Comparison of ENCODE assay signal across 10 mouse cellular contexts in the genomic region with DNA sequence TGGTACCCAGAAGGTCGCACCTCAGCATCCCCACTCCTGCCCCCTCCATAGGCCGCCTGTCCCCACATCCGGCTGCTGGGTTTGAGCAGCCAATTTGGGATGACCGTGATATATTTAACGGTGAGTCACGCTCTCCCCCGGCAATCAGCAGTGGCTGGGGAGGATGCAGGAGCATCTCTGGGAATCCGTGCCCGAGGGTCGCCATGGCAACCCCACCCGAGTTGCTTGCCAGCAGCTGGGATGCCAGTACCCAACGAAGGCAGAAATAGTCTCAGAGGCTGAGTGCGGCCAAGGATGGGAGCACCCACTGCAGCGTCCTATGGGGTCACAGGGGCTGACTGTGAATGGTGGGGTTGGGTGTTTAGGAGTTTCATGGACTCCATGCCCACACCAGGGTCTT. TPM values are rescaled to one million over a fixed set of nuclear protein-coding genes. Genes with fewer than 3 reads are reported as not detected.
DNase-seq lines count a peak whose midpoint lies in the region; ATAC-seq and TF ChIP-seq lines count a peak whose summit lies in the region.
"Had no signal": no experiment of that assay in that cellular context is flagged by ENCODE, and none has a peak within 500 bp of the region (broad histone marks: within the 10 kb centered on the region; RNA-seq: fewer than 3 reads in every experiment).

No protein-coding gene starts in this region.

- no peak overlapping the region for H3K4me2 ChIP-seq in kidney, embryonic 14.5 days (replicated peaks; ENCODE audit: low read depth, low read length)

- peak; percentile 29 for DNase-seq in adrenal gland, postnatal 14 days
- no peak for DNase-seq in adrenal gland, adult 2 months
- peak; percentile 21 for DNase-seq in hindbrain, embryonic 10.5 days (ENCODE audit: low spot score)
- DNase-seq in left cerebral cortex, adult 2 months (ENCODE audit: extremely low spot score in 1 of 2, low spot score in 2 of 2), result peak; percentile 89 to 90
- peak; percentile 61 for DNase-seq in retina, postnatal 1 day
- no peak for DNase-seq in lung, postnatal 25 days (ENCODE audit: low spot score)
- no peak for DNase-seq in spleen, adult 12 weeks (ENCODE audit: low spot score)
- DNase-seq: liver had no signal

- no peaks in the 10 kb centered on the region for H3K36me3 ChIP-seq in hindbrain, embryonic 10.5 days
- no peaks in the 10 kb centered on the region for H3K36me3 ChIP-seq in kidney, embryonic 14.5 days (ENCODE audit: control insufficient read depth, insufficient read depth, low read length)

- H3K27ac ChIP-seq in hindbrain, embryonic 10.5 days, result no peak overlapping the region
- H3K27ac ChIP-seq in left cerebral cortex, adult 2 months, result peak overlapping the region; percentile 93
- H3K27ac ChIP-seq in kidney, embryonic 14.5 days (ENCODE audit: low read depth, low read length), result no peak overlapping the region

- no peaks in the 10 kb centered on the region; the same call in 1 of the 2 replicates for H3K27me3 ChIP-seq in hindbrain, embryonic 10.5 days (ENCODE audit: insufficient read depth, poor library complexity, severe bottlenecking)
- H3K27me3 ChIP-seq in kidney, embryonic 14.5 days (ENCODE audit: control insufficient read depth, insufficient read depth, low read length), result no peaks in the 10 kb centered on the region

- 58% methylated on average over 14 of the region's 14 CpGs for WGBS in hindbrain, embryonic 10.5 days
- WGBS in kidney, embryonic 14.5 days, result 73% methylated on average over 14 of the region's 14 CpGs

- H3K4me3 ChIP-seq in hindbrain, embryonic 10.5 days, result no peak overlapping the region
- H3K4me3 ChIP-seq in left cerebral cortex, adult 2 months, result no peak overlapping the region
- no peak overlapping the region for H3K4me3 ChIP-seq in kidney, embryonic 14.5 days (ENCODE audit: low read length)
- H3K4me3 ChIP-seq: myocyte had no signal

- ATAC-seq in kidney, embryonic 14.5 days (ENCODE audit: low FRiP score, low TSS enrichment), result no peak

- H3K4me1 ChIP-seq in hindbrain, embryonic 10.5 days (replicated peaks), result peaks cover 16% of the 10 kb centered on the region
- peaks cover 4% of the 10 kb centered on the region; the same call in 1 of the 2 replicates for H3K4me1 ChIP-seq in kidney, embryonic 14.5 days (ENCODE audit: control insufficient read depth, insufficient read depth, low read length)

- no peaks in the 10 kb centered on the region for H3K9me3 ChIP-seq in hindbrain, embryonic 10.5 days
- no peaks in the 10 kb centered on the region for H3K9me3 ChIP-seq in kidney, embryonic 14.5 days (ENCODE audit: control insufficient read depth, low read length)

- no peak overlapping the region for H3K9ac ChIP-seq in kidney, embryonic 14.5 days (ENCODE audit: low read depth, low read length)

- no peak for TF ChIP-seq CTCF in left cerebral cortex, adult 2 months (IDR thresholded peaks at IDR 0.05)

- intact Hi-C loops in left cerebral cortex, adult 2 months (cut with DNase I), result loop anchor here (5.0 kb wide), 1 partner anchor 50 kb away; no protein-coding TSS in a partner anchor

RNA-seq across cellular contexts. Expression of a gene that starts 53.0 kb away (rescaled TPM):
- total RNA-seq in adrenal gland, postnatal 14 days (2021), result 16.4 and 22.1 TPM in 2 replicates
- 10 to 100 TPM; 14.8 to 21.7 TPM for total RNA-seq in adrenal gland, adult 2 months (2021)
- 7.7 and 9.4 TPM in 2 replicates for polyA plus RNA-seq in adrenal gland, adult 2 months (2012; rRNA removed)
- 0.56 and 0.89 TPM in 2 replicates for polyA plus RNA-seq in hindbrain, embryonic 10.5 days (2016; fragmentation: Nextera tagmentation; extraction: Ambion mirVana)
- total RNA-seq in left cerebral cortex, adult 2 months (2021), result 100 to 1,000 TPM; 230 to 237 TPM
- 1.5 and 1.7 TPM in 2 replicates for polyA plus RNA-seq in kidney, embryonic 14.5 days (2014; fragmentation: Nextera tagmentation; extraction: Ambion mirVana)

Comparison
In these comparisons a context has a peak if more than half of its experiments do, and no peak if none do; other contexts are left out.
1. DNase-seq: peak in adrenal gland, postnatal 14 days (single experiment), hindbrain, embryonic 10.5 days (single experiment), left cerebral cortex, adult 2 months (2 of 2) and retina, postnatal 1 day (single experiment); none in adrenal gland, adult 2 months (single experiment), lung, postnatal 25 days (single experiment) and spleen, adult 12 weeks (single experiment).
2. RNA of a gene that starts 53.0 kb away (total RNA-seq): 230 to 237 TPM in left cerebral cortex, adult 2 months; 16.4 to 22.1 TPM in adrenal gland, postnatal 14 days and 14.8 to 21.7 TPM in adrenal gland, adult 2 months; every median in the first group is over 10 times any median in the second.